Comparison of ENCODE assay signal across 10 mouse cellular contexts in the genomic region with DNA sequence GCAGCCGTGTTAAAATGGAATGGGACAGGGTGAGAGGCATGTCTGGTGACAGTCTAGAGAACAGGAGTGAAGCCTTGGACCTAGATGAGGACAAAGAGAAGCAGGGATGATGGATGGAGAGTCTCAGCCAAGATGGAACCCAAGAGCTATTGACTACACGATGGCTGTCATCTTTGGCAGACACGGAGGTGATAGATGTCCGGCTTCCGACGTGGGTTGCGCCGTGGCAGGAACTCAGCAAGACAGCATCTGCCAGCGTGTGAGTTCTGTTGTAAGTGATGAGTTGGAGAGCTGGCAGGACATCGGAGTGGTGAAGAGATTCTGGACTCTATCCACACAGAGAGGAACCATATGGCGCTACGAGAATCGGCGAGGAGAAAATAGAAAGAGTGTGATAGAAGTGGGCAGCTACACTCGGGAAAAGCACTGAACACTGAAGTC.
DNase-seq lines count a peak whose midpoint lies in the region; ATAC-seq and TF ChIP-seq lines count a peak whose summit lies in the region.
"Had no signal": no experiment of that assay in that cellular context is flagged by ENCODE, and none has a peak within 500 bp of the region (broad histone marks: within the 10 kb centered on the region; RNA-seq: fewer than 3 reads in every experiment).

No protein-coding gene starts in this region.

- WGBS in forebrain, embryonic 14.5 days, result 80% methylated on average over 15 of the region's 15 CpGs
- WGBS in forebrain, embryonic 12.5 days, result 94% methylated on average over 15 of the region's 15 CpGs
- 88% methylated on average over 15 of the region's 15 CpGs for WGBS in stomach, postnatal 0 days

- no peak overlapping the region; the same call in 1 of the 2 replicates for H3K27ac ChIP-seq in forebrain, embryonic 14.5 days (ENCODE audit: low read depth, low read length)
- no peak overlapping the region for H3K27ac ChIP-seq in forebrain, embryonic 12.5 days
- no peak overlapping the region for H3K27ac ChIP-seq in stomach, postnatal 0 days (replicated peaks)

- no peak overlapping the region for H3K4me3 ChIP-seq in forebrain, embryonic 14.5 days (ENCODE audit: low read depth, low read length)
- no peak overlapping the region for H3K4me3 ChIP-seq in forebrain, embryonic 12.5 days (replicated peaks)
- no peak overlapping the region for H3K4me3 ChIP-seq in stomach, postnatal 0 days (ENCODE audit: low read depth, low read length)
- H3K4me3 ChIP-seq: erythroblast, embryonic 14.5 days had no signal

- peaks cover 9% of the 10 kb centered on the region for H3K4me1 ChIP-seq in forebrain, embryonic 14.5 days (ENCODE audit: control insufficient read depth, insufficient read depth, low read length)
- peaks cover 10% of the 10 kb centered on the region for H3K4me1 ChIP-seq in forebrain, embryonic 12.5 days
- 0 out of 2 replicates have a peak, but pooled peaks cover 3% of the 10 kb centered on the region for H3K4me1 ChIP-seq in stomach, postnatal 0 days (replicated peaks; ENCODE audit: control insufficient read depth, insufficient read depth)

- no peak for ATAC-seq in forebrain, embryonic 14.5 days
- no peak for ATAC-seq in forebrain, embryonic 12.5 days (ENCODE audit: low FRiP score)
- ATAC-seq in stomach, postnatal 0 days (ENCODE audit: low FRiP score, low TSS enrichment), result no peak
- ATAC-seq: Patski had no signal

- no peaks in the 10 kb centered on the region for H3K27me3 ChIP-seq in forebrain, embryonic 14.5 days (replicated peaks; ENCODE audit: control insufficient read depth, insufficient read depth, low read length)
- no peaks in the 10 kb centered on the region for H3K27me3 ChIP-seq in forebrain, embryonic 12.5 days
- no peaks in the 10 kb centered on the region for H3K27me3 ChIP-seq in stomach, postnatal 0 days (ENCODE audit: control insufficient read depth, insufficient read depth, low read length)
- H3K27me3 ChIP-seq: Patski had no signal

- H3K9ac ChIP-seq in forebrain, embryonic 14.5 days (ENCODE audit: low read length), result no peak overlapping the region
- no peak overlapping the region for H3K9ac ChIP-seq in forebrain, embryonic 12.5 days
- H3K9ac ChIP-seq in stomach, postnatal 0 days (ENCODE audit: low read length), result no peak overlapping the region

- no peaks in the 10 kb centered on the region for H3K9me3 ChIP-seq in forebrain, embryonic 14.5 days (replicated peaks; ENCODE audit: control insufficient read depth, low read length)
- no peaks in the 10 kb centered on the region for H3K9me3 ChIP-seq in forebrain, embryonic 12.5 days
- no peaks in the 10 kb centered on the region for H3K9me3 ChIP-seq in stomach, postnatal 0 days (ENCODE audit: control insufficient read depth, low read length)

- H3K36me3 ChIP-seq in forebrain, embryonic 14.5 days (ENCODE audit: control insufficient read depth, insufficient read depth, low read length), result no peaks in the 10 kb centered on the region
- no peaks in the 10 kb centered on the region for H3K36me3 ChIP-seq in forebrain, embryonic 12.5 days (replicated peaks)
- H3K36me3 ChIP-seq in stomach, postnatal 0 days (ENCODE audit: control insufficient read depth, insufficient read depth, low read length), result no peaks in the 10 kb centered on the region

- H3K4me2 ChIP-seq in forebrain, embryonic 14.5 days (ENCODE audit: low read length), result no peak overlapping the region
- no peak overlapping the region for H3K4me2 ChIP-seq in forebrain, embryonic 12.5 days
- H3K4me2 ChIP-seq in stomach, postnatal 0 days (replicated peaks; ENCODE audit: low read depth), result no peak overlapping the region

- DNase-seq in forebrain, embryonic 14.5 days (ENCODE audit: low spot score), result peak; percentile 58
- peak; percentile 75 to 87 for DNase-seq in cerebellum, postnatal 10 days
- DNase-seq in layer of hippocampus, adult 9-11 months, result peak; percentile 80
- DNase-seq in lung, postnatal 14 days, result peak; percentile 49
- DNase-seq in stomach, postnatal 0 days (ENCODE audit: low spot score), result no peak
- DNase-seq in ovary, postnatal 36 days (ENCODE audit: low spot score), result no peak
- DNase-seq in kidney, postnatal 25 days, result no peak

- TF ChIP-seq EP300 in stomach, postnatal 0 days (optimal IDR thresholded peaks at IDR 0.05), result no peak

- TF ChIP-seq CTCF in stomach, postnatal 0 days (IDR thresholded peaks at IDR 0.05; ENCODE audit: low read depth), result no peak

Comparison
In these comparisons a context has a peak if more than half of its experiments do, and no peak if none do; other contexts are left out.
1. DNase-seq: peak in forebrain, embryonic 14.5 days (single experiment), cerebellum, postnatal 10 days (2 of 2), layer of hippocampus, adult 9-11 months (single experiment) and lung, postnatal 14 days (single experiment); none in stomach, postnatal 0 days (single experiment), ovary, postnatal 36 days (single experiment) and kidney, postnatal 25 days (0 of 2).